Mouse (Mus musculus) megakaryocyte, embryonic 14.5 days (primary cell): Measurements from ENCODE around the gene Dgkh. TPM values are rescaled to one million over a fixed set of nuclear protein-coding genes. Genes with fewer than 3 reads are reported as not detected.

ENCODE experiments used
- H3K27me3 ChIP-seq: replicated peaks from 2 replicates; pipeline ENCODE3; 2012; ENCODE audit warnings: inconsistent platforms
- H3K36me3 ChIP-seq: replicated peaks from 2 replicates; pipeline ENCODE3; 2012; ENCODE audit warnings: low read length, inconsistent platforms, mixed read lengths
- H3K4me1 ChIP-seq: 2 replicates; pipeline ENCODE4 v1.6.1; 2012; ENCODE audit warnings: inconsistent platforms
- H3K4me3 ChIP-seq: replicated peaks from 2 replicates; pipeline ENCODE3; 2012; ENCODE audit warnings: moderate library complexity, mild to moderate bottlenecking, inconsistent platforms
- H3K9me3 ChIP-seq: 2 replicates; pipeline ENCODE4 v1.6.1; 2012; ENCODE audit warnings: inconsistent platforms
- FLI1 ChIP-seq: IDR thresholded peaks from 2 replicates; pipeline ENCODE4 v1.6.1; 2012; ENCODE audit warnings: low read length, inconsistent platforms, mixed read lengths
- GATA1 ChIP-seq: IDR thresholded peaks from 3 replicates; pipeline ENCODE4 v1.6.1; 2012; ENCODE audit warnings: mixed read lengths, low read length, inconsistent platforms, borderline replicate concordance
- polyA plus RNA-seq: library from polyadenylated mRNA; stranded (reverse); fragments of >175 nt; gene quantifications from 2 replicates; pipeline ENCODE4 v1.2.3, GENCODE M21; 2012; ENCODE audit warnings: low replicate concordance; ENCODE audit not compliant: insufficient read depth

The Dgkh gene
- polyA plus RNA-seq, 1 experiment: 0.01 TPM

DNA sequence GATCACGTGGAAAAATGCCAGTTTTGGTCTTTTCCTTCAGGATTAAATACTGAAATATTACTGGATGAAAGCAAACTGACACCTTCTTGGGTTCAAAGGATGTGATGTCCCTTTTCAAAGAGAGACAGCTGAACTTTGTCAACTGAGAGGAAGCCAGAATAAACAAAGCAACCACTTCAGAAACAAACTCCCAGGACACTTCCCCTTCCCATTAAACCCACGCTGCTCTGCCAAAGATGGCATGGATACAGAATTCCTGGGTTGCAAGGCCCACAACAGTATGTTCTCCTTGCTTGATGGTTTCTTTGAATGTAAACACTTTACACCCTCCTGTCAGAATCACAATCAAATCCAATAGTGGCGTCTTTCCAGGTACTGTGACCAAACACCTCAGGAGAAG is 87.0 kb downstream of the Dgkh start:
- peaks cover under 1% of the 10 kb centered on the region; the same call in 1 of the 2 replicates for H3K4me1 ChIP-seq
- H3K9me3 ChIP-seq: no peaks in the 10 kb centered on the region

DNA sequence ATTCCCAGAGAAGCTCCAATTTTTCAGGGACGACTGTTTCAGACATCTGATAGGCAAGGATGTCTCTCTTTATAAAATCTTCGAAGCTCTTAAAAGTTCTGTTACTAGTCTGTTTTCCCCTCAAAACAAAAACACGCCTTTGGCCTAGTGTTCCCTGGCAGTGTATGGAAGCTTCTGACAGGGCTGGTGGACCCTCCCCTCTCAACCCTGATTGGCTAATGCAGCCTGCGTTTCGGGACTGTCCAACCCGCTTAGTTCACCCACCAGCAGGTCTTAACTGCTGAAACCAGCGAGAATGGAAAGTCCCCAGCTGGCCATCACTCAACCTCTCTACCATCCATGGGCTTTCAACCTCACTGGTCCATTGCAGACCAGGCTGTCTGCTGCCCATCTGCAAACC is 91.3 kb downstream of the Dgkh start:
- Histone ChIP-seq H3K36me3 (no peaks in the 10 kb centered on the region), H3K27me3 (peaks cover 2% of the 10 kb centered on the region), H3K4me3 (no peak overlapping the region), H3K4me1 (no peaks in the 10 kb centered on the region), H3K9me3 (no peaks in the 10 kb centered on the region)
- no peak for TF ChIP-seq FLI1
- TF ChIP-seq GATA1: no peak

More for the DNA sequence above, 87.0 kb downstream of the Dgkh start:
- no peak for TF ChIP-seq FLI1
- TF ChIP-seq GATA1: no peak
- H3K27me3 ChIP-seq: peaks cover 2% of the 10 kb centered on the region
- H3K4me3 ChIP-seq: no peak overlapping the region
- no peaks in the 10 kb centered on the region for H3K36me3 ChIP-seq

GRCm38 (mm10) chr14:78639691-78640090 is 92.9 kb downstream of the Dgkh start:
- Histone ChIP-seq H3K4me3 (no peak overlapping the region), H3K9me3 (no peaks in the 10 kb centered on the region), H3K27me3 (no peaks in the 10 kb centered on the region), H3K4me1 (no peaks in the 10 kb centered on the region), H3K36me3 (no peaks in the 10 kb centered on the region)
- TF ChIP-seq FLI1: no peak
- TF ChIP-seq GATA1: no peak

DNA sequence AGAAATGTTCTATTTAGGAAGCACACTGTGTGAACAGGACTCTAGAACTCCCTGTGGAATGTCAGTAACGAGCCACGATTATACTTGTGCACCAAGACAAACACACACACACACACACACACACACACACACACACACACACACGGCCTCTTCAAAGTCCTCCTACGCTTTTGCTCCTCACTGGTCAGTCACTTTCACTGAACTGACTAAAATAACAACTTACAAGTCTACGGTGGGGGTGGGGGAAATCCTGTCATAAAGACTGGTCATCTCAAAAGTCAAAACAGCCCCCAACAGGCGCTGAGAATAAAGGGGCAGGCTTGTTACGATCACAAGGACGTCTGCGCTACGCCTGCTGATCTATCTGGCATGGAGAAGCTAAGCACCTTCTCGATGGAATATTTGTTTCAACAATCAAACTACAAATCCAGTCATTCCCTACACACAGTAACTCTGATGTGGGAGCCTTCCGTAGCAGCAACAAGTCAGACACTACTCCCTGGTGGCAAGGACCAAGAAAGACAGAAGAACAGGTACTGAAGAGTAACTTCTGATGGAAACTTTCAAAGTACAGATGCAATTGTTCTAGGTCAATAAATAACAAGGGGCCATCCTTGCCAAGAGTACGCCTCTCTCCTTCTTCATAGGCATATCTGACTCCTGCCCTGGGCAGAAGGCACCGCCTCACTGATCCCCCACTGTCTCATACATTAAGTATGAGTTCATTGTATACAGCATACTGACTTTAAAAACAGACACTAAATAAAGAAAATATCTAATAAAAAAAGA is 96.8 kb downstream of the Dgkh start:
- Histone ChIP-seq H3K4me1 (no peaks in the 10 kb centered on the region), H3K4me3 (no peak overlapping the region), H3K36me3 (no peaks in the 10 kb centered on the region), H3K27me3 (peaks cover 5% of the 10 kb centered on the region), H3K9me3 (no peaks in the 10 kb centered on the region)
- TF ChIP-seq GATA1 (no peak), FLI1 (no peak)

DNA sequence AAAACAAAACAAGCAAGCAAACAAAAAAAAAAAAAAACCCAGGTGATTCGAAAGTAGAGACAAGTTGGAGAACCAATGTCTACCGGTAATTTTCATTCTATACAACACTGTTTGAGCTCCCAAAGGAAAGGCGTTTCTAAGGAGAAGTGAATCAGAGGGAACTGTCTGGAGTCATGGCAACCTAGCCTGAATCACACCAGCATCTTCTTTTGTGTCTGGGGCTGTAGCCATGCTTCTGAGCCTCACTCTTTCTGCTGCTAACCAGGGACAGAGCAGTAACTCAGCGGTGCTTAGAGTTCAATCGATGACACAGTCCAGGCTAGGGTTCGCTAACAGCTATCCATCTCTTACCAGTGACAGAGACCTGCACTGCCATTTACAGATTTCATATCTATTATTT is 99.8 kb downstream of the Dgkh start:
- Histone ChIP-seq H3K4me3 (no peak overlapping the region), H3K27me3 (peaks cover 9% of the 10 kb centered on the region), H3K4me1 (no peaks in the 10 kb centered on the region), H3K36me3 (no peaks in the 10 kb centered on the region), H3K9me3 (no peaks in the 10 kb centered on the region)
- no peak for TF ChIP-seq FLI1
- no peak for TF ChIP-seq GATA1

DNA sequence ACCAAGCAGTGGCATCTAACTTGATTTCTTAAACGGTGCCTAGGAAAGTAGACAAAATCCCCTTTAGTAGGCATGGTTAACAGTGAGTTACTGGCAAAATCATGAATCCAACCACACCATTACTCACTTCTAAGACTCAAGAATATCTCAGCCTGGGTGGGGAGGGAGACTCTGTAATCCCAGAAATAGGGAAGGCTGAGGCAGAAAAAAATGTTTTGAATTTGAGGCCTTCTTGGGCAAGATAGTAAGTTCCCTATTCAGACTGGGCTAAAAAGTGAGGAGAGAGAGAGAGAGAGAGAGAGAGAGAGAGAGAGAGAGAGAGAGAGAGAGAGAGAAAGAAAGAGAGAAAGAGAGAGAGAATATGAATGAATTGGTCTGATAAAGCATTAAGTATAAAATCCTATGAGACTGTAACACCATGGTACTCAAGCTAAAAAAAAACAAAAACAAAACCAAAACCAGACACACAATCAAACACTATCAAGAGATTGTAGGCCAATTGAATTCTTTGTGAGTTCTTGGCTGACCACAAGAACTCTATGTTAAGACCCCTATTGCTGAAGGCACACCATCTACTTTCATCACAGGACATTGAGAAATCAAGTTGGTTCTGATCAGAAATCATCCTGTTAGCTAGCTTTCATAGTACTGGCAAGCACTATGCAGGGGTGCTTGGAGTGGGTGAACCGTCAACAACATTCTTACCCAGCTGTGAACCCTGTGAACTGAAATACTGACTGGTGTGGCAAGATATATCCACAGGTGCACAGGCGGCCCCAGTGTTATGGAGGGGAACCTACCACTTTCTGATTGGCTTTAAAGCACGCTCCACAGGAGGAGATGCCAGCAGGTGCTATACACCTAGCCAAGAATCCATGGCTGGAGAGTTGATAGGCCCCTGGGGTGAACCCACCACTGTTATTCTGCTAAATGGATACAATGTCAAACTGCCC is 101.4 kb downstream of the Dgkh start:
- no peaks in the 10 kb centered on the region for H3K9me3 ChIP-seq
- peaks cover 9% of the 10 kb centered on the region for H3K27me3 ChIP-seq
- TF ChIP-seq FLI1: no peak
- no peak overlapping the region for H3K4me3 ChIP-seq
- no peaks in the 10 kb centered on the region for H3K4me1 ChIP-seq
- no peaks in the 10 kb centered on the region for H3K36me3 ChIP-seq

GRCm38 (mm10) chr14:78627516-78628275 is 104.9 kb downstream of the Dgkh start:
- Histone ChIP-seq H3K9me3 (no peaks in the 10 kb centered on the region), H3K4me1 (no peaks in the 10 kb centered on the region), H3K4me3 (no peak overlapping the region), H3K27me3 (peaks cover 7% of the 10 kb centered on the region), H3K36me3 (no peaks in the 10 kb centered on the region)
- TF ChIP-seq GATA1 (no peak), FLI1 (no peak)

DNA sequence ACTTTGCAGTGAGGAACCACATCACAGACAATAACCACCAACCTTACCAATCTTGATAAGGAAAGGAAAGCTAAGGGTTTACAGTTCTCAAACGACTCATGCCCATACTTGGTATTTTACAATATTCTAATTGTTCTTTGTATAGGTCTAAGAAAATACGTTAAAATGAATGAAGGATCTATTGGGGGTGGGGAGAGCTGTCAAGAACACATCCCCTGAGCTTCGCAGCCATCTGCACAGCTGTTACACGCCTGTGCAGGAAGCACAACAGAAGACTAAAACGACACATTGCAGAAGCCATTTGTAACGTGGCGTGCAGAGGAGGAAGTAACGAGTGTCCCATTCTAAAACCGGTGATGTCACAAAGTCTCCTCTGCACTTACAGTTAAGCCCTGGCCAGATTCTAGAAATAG is 113.7 kb downstream of the Dgkh start:
- TF ChIP-seq GATA1: no peak
- no peak for TF ChIP-seq FLI1
- H3K27me3 ChIP-seq: no peaks in the 10 kb centered on the region
- no peaks in the 10 kb centered on the region for H3K36me3 ChIP-seq
- no peaks in the 10 kb centered on the region for H3K4me1 ChIP-seq
- H3K4me3 ChIP-seq: no peak overlapping the region
- no peaks in the 10 kb centered on the region for H3K9me3 ChIP-seq

DNA sequence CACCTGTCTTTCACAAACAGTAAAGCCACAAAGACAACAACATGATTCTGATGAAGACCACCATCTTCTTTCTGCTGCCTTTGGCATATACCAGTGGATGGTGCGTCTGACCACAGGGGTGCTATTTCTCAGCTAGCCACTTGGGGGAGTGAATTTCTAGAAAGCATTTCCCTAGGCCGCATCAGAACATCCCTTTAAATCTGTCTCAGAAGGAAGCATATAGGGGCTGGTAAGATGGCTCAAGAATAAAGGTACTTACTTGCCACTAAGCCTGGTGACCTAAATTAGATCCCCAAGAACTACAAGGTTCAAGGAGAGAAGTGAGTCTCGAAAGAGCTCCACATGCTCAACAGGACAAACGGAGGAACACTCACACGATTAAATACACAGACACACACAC is 119.0 kb downstream of the Dgkh start:
- no peaks in the 10 kb centered on the region for H3K36me3 ChIP-seq
- no peak overlapping the region for H3K4me3 ChIP-seq
- H3K9me3 ChIP-seq: no peaks in the 10 kb centered on the region
- TF ChIP-seq GATA1 (no peak), FLI1 (no peak)
- peaks cover 3% of the 10 kb centered on the region for H3K27me3 ChIP-seq
- H3K4me1 ChIP-seq: 0 out of 2 replicates have a peak, but pooled peaks cover 3% of the 10 kb centered on the region
